Mouse (Mus musculus): ENCODE data around the gene Topaz1.

DNA sequence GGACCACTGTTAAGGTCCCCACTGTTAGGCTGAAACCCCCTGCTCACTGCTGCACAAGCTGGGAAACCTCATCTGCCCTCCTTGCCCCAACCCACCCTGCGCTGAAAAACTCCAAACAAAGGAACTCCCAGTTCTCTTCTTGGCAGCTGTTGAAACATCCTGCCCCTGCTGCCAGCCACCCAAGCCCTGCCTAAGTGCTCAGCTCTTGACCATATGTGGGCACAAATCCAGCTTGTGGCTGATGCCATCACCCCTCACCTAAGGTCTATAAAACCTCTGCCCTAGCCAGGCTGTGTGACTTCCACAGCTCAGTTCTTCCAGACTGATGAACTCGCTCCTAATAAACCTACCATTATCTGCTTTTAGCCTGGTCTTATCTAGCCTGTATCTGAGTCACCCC lies 11.1 kb upstream of the Topaz1 start:
- TF ChIP-seq CTCF (IDR thresholded peaks at IDR 0.05; ENCODE audit: low read depth, low read length) (no peak), POLR2A (IDR thresholded peaks at IDR 0.05; ENCODE audit: insufficient read depth, low read length) (no peak)
